Mouse (Mus musculus): ENCODE data around the gene Ntan1.

The Ntan1 gene

GRCm38 (mm10) chr16:13834382-13834781, 15.7 kb downstream of the Ntan1 start:
- DNase-seq: no peak

- no peak for DNase-seq
Observed at GRCm38 (mm10) chr16:13840056-13840455, 21.4 kb downstream of the Ntan1 start.

- DNase-seq: no peak
Observed at GRCm38 (mm10) chr16:13840956-13841355, 22.3 kb downstream of the Ntan1 start.

- DNase-seq: no peak
Observed at GRCm38 (mm10) chr16:13845031-13845430, 26.4 kb downstream of the Ntan1 start.

GRCm38 (mm10) chr16:13846675-13847074, 28.0 kb downstream of the Ntan1 start:
- DNase-seq: no peak

- no peak for DNase-seq
Observed at GRCm38 (mm10) chr16:13848310-13848709, 29.7 kb downstream of the Ntan1 start.

- DNase-seq: no peak
Observed at GRCm38 (mm10) chr16:13851446-13851845, 32.8 kb downstream of the Ntan1 start.

- DNase-seq: no peak
Observed at GRCm38 (mm10) chr16:13853886-13854285, 35.2 kb downstream of the Ntan1 start.

GRCm38 (mm10) chr16:13866076-13866475, 47.4 kb downstream of the Ntan1 start:
- DNase-seq: no peak

- no peak for DNase-seq
Observed at GRCm38 (mm10) chr16:13866616-13867015, 48.0 kb downstream of the Ntan1 start.

- peak; percentile 71 for DNase-seq
Observed at GRCm38 (mm10) chr16:13867406-13867805, 48.8 kb downstream of the Ntan1 start.

- peak; percentile 28 for DNase-seq
Observed at GRCm38 (mm10) chr16:13867910-13868514, 49.4 kb downstream of the Ntan1 start.

- no peak for DNase-seq
Observed at GRCm38 (mm10) chr16:13875483-13875882, 56.8 kb downstream of the Ntan1 start.

- DNase-seq: no peak
Observed at GRCm38 (mm10) chr16:13883094-13883774, 64.6 kb downstream of the Ntan1 start.
